Mouse (Mus musculus) megakaryocyte, embryonic 14.5 days (primary cell): ENCODE data around the gene Efna2. TPM values are rescaled to one million over a fixed set of nuclear protein-coding genes. Genes with fewer than 3 reads are reported as not detected.
A peak's percentile ranks its signal among the peaks of the same experiment; 100 is the strongest.

Experiments
- H3K27me3 ChIP-seq: replicated peaks from 2 replicates; pipeline ENCODE3; 2012; ENCODE audit warnings: inconsistent platforms
- H3K36me3 ChIP-seq: replicated peaks from 2 replicates; pipeline ENCODE3; 2012; ENCODE audit warnings: low read length, inconsistent platforms, mixed read lengths
- H3K4me1 ChIP-seq: 2 replicates; pipeline ENCODE4 v1.6.1; 2012; ENCODE audit warnings: inconsistent platforms
- H3K4me3 ChIP-seq: replicated peaks from 2 replicates; pipeline ENCODE3; 2012; ENCODE audit warnings: moderate library complexity, mild to moderate bottlenecking, inconsistent platforms
- H3K9me3 ChIP-seq: 2 replicates; pipeline ENCODE4 v1.6.1; 2012; ENCODE audit warnings: inconsistent platforms
- FLI1 ChIP-seq: IDR thresholded peaks from 2 replicates; pipeline ENCODE4 v1.6.1; 2012; ENCODE audit warnings: low read length, inconsistent platforms, mixed read lengths
- GATA1 ChIP-seq: IDR thresholded peaks from 3 replicates; pipeline ENCODE4 v1.6.1; 2012; ENCODE audit warnings: mixed read lengths, low read length, inconsistent platforms, borderline replicate concordance
- polyA plus RNA-seq: library from polyadenylated mRNA; stranded (reverse); fragments of >175 nt; gene quantifications from 2 replicates; pipeline ENCODE4 v1.2.3, GENCODE M21; 2012; ENCODE audit warnings: low replicate concordance; ENCODE audit not compliant: insufficient read depth

Efna2 gene
- polyA plus RNA-seq, 1 experiment = 0.79 TPM

GRCm38 (mm10) chr10:80141786-80142529 lies 37.3 kb upstream of the Efna2 start:
- peaks cover 42% of the 10 kb centered on the region for H3K36me3 ChIP-seq
- no peaks in the 10 kb centered on the region for H3K9me3 ChIP-seq
- peaks cover 10% of the 10 kb centered on the region for H3K27me3 ChIP-seq
- peak overlapping the region; percentile 98 for H3K4me3 ChIP-seq
- peaks cover 91% of the 10 kb centered on the region for H3K4me1 ChIP-seq
- TF ChIP-seq FLI1 = no peak
- no peak for TF ChIP-seq GATA1

DNA sequence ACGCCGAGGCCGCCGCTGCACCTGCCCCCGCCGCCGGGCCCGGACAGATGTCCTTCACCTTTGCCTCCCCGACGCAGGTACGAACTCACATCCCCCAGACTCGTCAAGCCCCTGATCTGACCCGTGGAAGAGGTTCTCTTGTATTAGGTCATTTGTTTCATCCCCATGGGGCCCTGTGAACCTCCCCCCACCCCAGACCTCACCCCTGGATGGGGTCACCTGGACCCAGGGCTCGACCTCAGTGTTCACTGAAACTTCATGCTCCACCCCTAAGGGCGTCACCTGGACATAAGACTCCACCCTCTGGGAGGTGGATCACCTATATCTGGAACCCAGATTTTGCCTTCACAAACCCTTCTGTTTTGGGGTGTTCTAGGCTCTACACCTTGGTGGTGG lies 36.8 kb upstream of the Efna2 start:
- Histone ChIP-seq H3K27me3 (peaks cover 10% of the 10 kb centered on the region), H3K4me1 (peaks cover 92% of the 10 kb centered on the region), H3K4me3 (peak overlapping the region; percentile 98), H3K9me3 (no peaks in the 10 kb centered on the region), H3K36me3 (peaks cover 42% of the 10 kb centered on the region)
- TF ChIP-seq GATA1 = no peak
- TF ChIP-seq FLI1 = no peak

DNA sequence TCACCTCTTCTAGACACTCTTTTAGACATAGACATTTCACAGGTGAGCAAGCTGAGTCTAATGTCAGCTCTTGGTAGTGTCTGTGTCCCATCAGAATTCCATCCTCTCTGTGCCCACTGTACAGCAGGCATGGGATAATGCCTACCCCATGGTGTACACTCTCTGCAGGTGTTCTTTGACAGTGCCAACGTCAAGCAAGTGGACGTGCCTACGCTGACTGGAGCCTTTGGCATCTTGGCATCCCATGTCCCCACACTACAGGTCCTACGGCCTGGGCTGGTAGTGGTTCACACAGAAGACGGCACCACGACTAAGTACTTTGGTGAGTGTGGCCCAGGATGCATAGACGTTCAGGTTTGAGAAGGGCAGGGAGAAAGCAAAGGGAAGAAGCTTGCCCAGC lies 35.6 kb upstream of the Efna2 start:
- TF ChIP-seq FLI1 (no peak), GATA1 (no peak)
- Histone ChIP-seq H3K36me3 (peaks cover 42% of the 10 kb centered on the region), H3K4me1 (peaks cover 86% of the 10 kb centered on the region), H3K9me3 (no peaks in the 10 kb centered on the region), H3K4me3 (peak overlapping the region; percentile 70), H3K27me3 (peaks cover under 1% of the 10 kb centered on the region)

DNA sequence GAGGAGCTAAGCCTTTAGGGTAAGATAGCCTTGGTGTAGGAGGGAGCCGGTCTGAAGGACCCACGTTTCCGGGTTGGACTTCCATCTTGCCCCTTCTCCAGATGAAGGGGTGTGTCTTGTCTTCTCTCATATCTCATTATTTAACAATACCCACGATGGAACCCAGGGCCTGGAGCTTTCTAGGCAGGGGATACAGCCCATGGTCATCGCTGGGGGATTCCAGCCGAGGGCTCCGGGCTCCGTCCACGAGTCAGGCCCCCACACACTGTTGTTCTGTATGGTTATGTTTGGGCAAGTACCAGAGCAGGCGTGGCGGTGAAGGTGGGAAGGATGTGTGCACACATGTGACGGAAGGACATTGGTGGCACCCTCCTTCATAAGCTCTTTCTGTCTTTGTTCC lies 35.1 kb upstream of the Efna2 start:
- Histone ChIP-seq H3K27me3 (no peaks in the 10 kb centered on the region), H3K4me1 (peaks cover 82% of the 10 kb centered on the region), H3K36me3 (peaks cover 42% of the 10 kb centered on the region), H3K9me3 (no peaks in the 10 kb centered on the region), H3K4me3 (peak overlapping the region; percentile 70)
- TF ChIP-seq FLI1 (no peak), GATA1 (no peak)

DNA sequence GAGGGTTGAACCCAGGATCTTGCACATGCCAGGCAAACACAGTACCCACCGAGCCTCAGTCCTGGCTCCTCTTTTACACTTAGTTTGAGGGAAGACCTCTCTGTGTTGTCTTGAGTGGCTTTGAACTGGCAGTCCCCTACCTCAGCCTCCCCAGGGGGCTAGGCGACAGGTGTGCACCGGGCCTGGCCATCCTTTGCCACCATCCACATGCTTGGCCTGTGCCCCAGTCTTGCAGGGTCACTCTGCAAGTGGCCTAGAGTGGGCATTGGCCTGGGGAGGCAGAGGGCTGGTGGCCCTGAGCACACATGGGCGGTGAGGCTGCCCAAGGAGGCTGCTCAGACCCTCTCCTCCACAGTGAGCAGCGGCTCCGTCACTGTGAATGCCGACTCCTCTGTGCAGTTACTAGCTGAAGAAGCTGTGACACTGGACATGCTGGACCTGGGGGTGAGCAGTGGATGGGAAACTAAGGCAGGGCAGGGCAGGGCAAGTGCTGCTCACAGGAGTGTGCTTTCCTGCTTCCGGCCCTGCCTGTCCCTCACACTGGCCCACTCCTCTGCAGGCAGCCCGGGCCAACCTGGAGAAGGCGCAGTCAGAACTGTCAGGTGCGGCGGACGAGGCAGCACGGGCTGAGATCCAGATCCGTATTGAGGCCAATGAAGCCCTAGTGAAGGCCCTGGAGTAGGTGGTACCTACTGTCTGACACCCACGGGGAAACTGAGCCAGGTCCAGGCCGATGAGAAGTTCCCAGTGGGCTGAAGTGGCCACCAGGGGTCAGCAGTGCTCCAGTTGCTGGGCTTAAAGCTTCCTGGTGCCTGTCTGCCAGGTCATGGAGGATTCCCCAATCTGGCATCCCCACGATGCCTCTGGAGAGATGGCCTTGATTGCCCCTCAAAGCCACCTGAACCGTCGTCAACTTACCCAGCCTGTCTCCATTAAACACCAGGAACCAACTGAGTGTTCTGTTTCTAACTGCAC lies 34.1 kb upstream of the Efna2 start:
- Histone ChIP-seq H3K36me3 (peaks cover 48% of the 10 kb centered on the region), H3K4me1 (peaks cover 73% of the 10 kb centered on the region), H3K27me3 (no peaks in the 10 kb centered on the region), H3K4me3 (peak overlapping the region; percentile 34), H3K9me3 (no peaks in the 10 kb centered on the region)
- TF ChIP-seq FLI1 (no peak), GATA1 (no peak)

GRCm38 (mm10) chr10:80145896-80146295 lies 33.4 kb upstream of the Efna2 start:
- Histone ChIP-seq H3K9me3 (no peaks in the 10 kb centered on the region), H3K4me1 (peaks cover 65% of the 10 kb centered on the region), H3K4me3 (peak overlapping the region; percentile 46), H3K36me3 (peaks cover 54% of the 10 kb centered on the region), H3K27me3 (no peaks in the 10 kb centered on the region)
- no peak for TF ChIP-seq GATA1
- TF ChIP-seq FLI1 = no peak

GRCm38 (mm10) chr10:80146568-80147011 lies 32.7 kb upstream of the Efna2 start:
- Histone ChIP-seq H3K4me3 (peak overlapping the region; percentile 99), H3K9me3 (no peaks in the 10 kb centered on the region), H3K36me3 (peaks cover 61% of the 10 kb centered on the region), H3K27me3 (no peaks in the 10 kb centered on the region), H3K4me1 (peaks cover 66% of the 10 kb centered on the region)
- TF ChIP-seq GATA1 = no peak
- no peak for TF ChIP-seq FLI1

- TF ChIP-seq FLI1 (no peak), GATA1 (no peak)
- peaks cover 72% of the 10 kb centered on the region for H3K4me1 ChIP-seq
- peak overlapping the region; percentile 99 for H3K4me3 ChIP-seq
- no peaks in the 10 kb centered on the region for H3K27me3 ChIP-seq
- H3K36me3 ChIP-seq = peaks cover 68% of the 10 kb centered on the region
- no peaks in the 10 kb centered on the region for H3K9me3 ChIP-seq
Observed at GRCm38 (mm10) chr10:80147146-80147718, 32.0 kb upstream of the Efna2 start.

- no peak for TF ChIP-seq FLI1
- no peak for TF ChIP-seq GATA1
- peak within 1 kb of the TSS; percentile 99 for H3K4me3 ChIP-seq
- peaks cover 72% of the 10 kb centered on the region for H3K36me3 ChIP-seq
- peaks cover 72% of the 10 kb centered on the region for H3K4me1 ChIP-seq
- H3K27me3 ChIP-seq = no peaks in the 10 kb centered on the region
- H3K9me3 ChIP-seq = no peaks in the 10 kb centered on the region
Observed at GRCm38 (mm10) chr10:80147719-80148601, 31.3 kb upstream of the Efna2 start, which contains the start of gene Midn. Gene Midn (plus strand): TSS chr10:80148272.
